In the genomic region with DNA sequence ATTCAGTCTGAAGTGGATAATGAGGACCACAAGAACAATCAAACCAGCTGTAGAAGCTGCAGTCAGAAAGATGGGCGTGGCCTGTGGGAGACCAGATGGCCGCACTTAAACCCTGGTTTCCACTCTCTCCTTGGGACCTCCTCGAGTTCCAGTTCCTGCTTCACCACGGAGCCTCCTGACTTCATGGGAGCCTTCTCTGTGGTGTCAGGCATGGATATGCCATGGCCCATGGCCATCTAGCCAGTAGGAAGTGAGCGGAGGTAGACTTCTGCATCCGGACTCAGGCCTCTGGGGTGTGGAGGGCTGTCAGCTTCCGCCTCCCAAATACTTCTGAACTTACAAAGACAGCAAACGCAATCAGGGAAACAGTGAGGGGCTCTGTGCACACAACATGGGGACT, we compare ENCODE assay signal across 7 mouse cellular contexts.
A peak's percentile ranks its signal among the peaks of the same experiment; 100 is the strongest.
DNase-seq lines count a peak whose midpoint lies in the region; ATAC-seq and TF ChIP-seq lines count a peak whose summit lies in the region.

No protein-coding gene starts in this region.

- no peaks in the 10 kb centered on the region for H3K9me3 ChIP-seq in neural tube, embryonic 13.5 days
- H3K9me3 ChIP-seq in neural tube, embryonic 15.5 days (replicated peaks): no peaks in the 10 kb centered on the region
- no peaks in the 10 kb centered on the region for H3K9me3 ChIP-seq in forebrain, embryonic 12.5 days
- H3K9me3 ChIP-seq in limb, embryonic 15.5 days: no peaks in the 10 kb centered on the region

- TF ChIP-seq POLR2A in small intestine, adult 2 months (IDR thresholded peaks at IDR 0.05; ENCODE audit: low read depth, low read length): no peak

- H3K4me3 ChIP-seq in neural tube, embryonic 13.5 days: no peak overlapping the region
- H3K4me3 ChIP-seq in neural tube, embryonic 15.5 days (replicated peaks): no peak overlapping the region
- no peak overlapping the region for H3K4me3 ChIP-seq in forebrain, embryonic 12.5 days (replicated peaks)
- no peak overlapping the region for H3K4me3 ChIP-seq in limb, embryonic 15.5 days
- H3K4me3 ChIP-seq in small intestine, adult 2 months (ENCODE audit: low read depth, low read length): peak overlapping the region; percentile 15; the same call in 1 of the 2 replicates

- no peak for DNase-seq in embryo, embryonic 10 days (ENCODE audit: low spot score)
- no peak for DNase-seq in retina, embryonic 14.5 days (ENCODE audit: low spot score)

- H3K27me3 ChIP-seq in neural tube, embryonic 13.5 days: no peaks in the 10 kb centered on the region
- H3K27me3 ChIP-seq in neural tube, embryonic 15.5 days (replicated peaks): no peaks in the 10 kb centered on the region
- H3K27me3 ChIP-seq in forebrain, embryonic 12.5 days: no peaks in the 10 kb centered on the region
- H3K27me3 ChIP-seq in limb, embryonic 15.5 days: no peaks in the 10 kb centered on the region
- H3K27me3 ChIP-seq in small intestine, adult 2 months (ENCODE audit: control insufficient read depth, insufficient read depth, low read length): no peaks in the 10 kb centered on the region

- 79% methylated on average over 8 of the region's 8 CpGs for WGBS in neural tube, embryonic 13.5 days
- WGBS in neural tube, embryonic 15.5 days: 84% methylated on average over 8 of the region's 8 CpGs
- 82% methylated on average over 8 of the region's 8 CpGs for WGBS in forebrain, embryonic 12.5 days
- 56% methylated on average over 8 of the region's 8 CpGs for WGBS in limb, embryonic 15.5 days
- 67% methylated on average over 8 of the region's 8 CpGs for WGBS in small intestine, adult 2 months

- no peaks in the 10 kb centered on the region for H3K36me3 ChIP-seq in neural tube, embryonic 13.5 days
- H3K36me3 ChIP-seq in neural tube, embryonic 15.5 days: no peaks in the 10 kb centered on the region
- H3K36me3 ChIP-seq in forebrain, embryonic 12.5 days (replicated peaks): no peaks in the 10 kb centered on the region
- no peaks in the 10 kb centered on the region for H3K36me3 ChIP-seq in limb, embryonic 15.5 days
- no peaks in the 10 kb centered on the region for H3K36me3 ChIP-seq in small intestine, adult 2 months (ENCODE audit: control insufficient read depth, insufficient read depth, low read length)

- no peak overlapping the region for H3K9ac ChIP-seq in neural tube, embryonic 13.5 days
- no peak overlapping the region for H3K9ac ChIP-seq in neural tube, embryonic 15.5 days (replicated peaks)
- H3K9ac ChIP-seq in forebrain, embryonic 12.5 days: no peak overlapping the region
- H3K9ac ChIP-seq in limb, embryonic 15.5 days: no peak overlapping the region

- 0 out of 2 replicates have a peak overlapping the region, but pooled peaks have one; percentile 57 for H3K27ac ChIP-seq in neural tube, embryonic 13.5 days (replicated peaks)
- no peak overlapping the region for H3K27ac ChIP-seq in neural tube, embryonic 15.5 days (replicated peaks)
- 0 out of 2 replicates have a peak overlapping the region, but pooled peaks have one; percentile 36 for H3K27ac ChIP-seq in forebrain, embryonic 12.5 days
- H3K27ac ChIP-seq in limb, embryonic 15.5 days: peak overlapping the region; percentile 68
- H3K27ac ChIP-seq in small intestine, adult 2 months (ENCODE audit: insufficient read depth, low read depth, low read length): peak overlapping the region; percentile 8; the same call in 1 of the 2 replicates

- no peak for ATAC-seq in neural tube, embryonic 13.5 days (ENCODE audit: low read depth)
- ATAC-seq in neural tube, embryonic 15.5 days (ENCODE audit: low FRiP score): no peak
- ATAC-seq in forebrain, embryonic 12.5 days (ENCODE audit: low FRiP score): 0 out of 2 replicates have a peak, but pooled peaks have one; percentile 53
- no peak for ATAC-seq in limb, embryonic 15.5 days (ENCODE audit: insufficient number of reproducible peaks, low FRiP score, low TSS enrichment, low read depth)

- TF ChIP-seq CTCF in small intestine, adult 2 months (IDR thresholded peaks at IDR 0.05; ENCODE audit: extremely low read depth, insufficient read length, insufficient replicate concordance, low read depth, low read length): no peak

- H3K4me2 ChIP-seq in neural tube, embryonic 13.5 days: no peak overlapping the region
- no peak overlapping the region for H3K4me2 ChIP-seq in neural tube, embryonic 15.5 days
- no peak overlapping the region for H3K4me2 ChIP-seq in forebrain, embryonic 12.5 days
- no peak overlapping the region for H3K4me2 ChIP-seq in limb, embryonic 15.5 days

- H3K4me1 ChIP-seq in neural tube, embryonic 13.5 days (replicated peaks): peaks cover 51% of the 10 kb centered on the region
- H3K4me1 ChIP-seq in neural tube, embryonic 15.5 days: peaks cover 56% of the 10 kb centered on the region
- peaks cover 33% of the 10 kb centered on the region for H3K4me1 ChIP-seq in forebrain, embryonic 12.5 days
- peaks cover 41% of the 10 kb centered on the region for H3K4me1 ChIP-seq in limb, embryonic 15.5 days
- H3K4me1 ChIP-seq in small intestine, adult 2 months (ENCODE audit: control insufficient read depth, insufficient read depth, insufficient read length, low read length): peaks cover 6% of the 10 kb centered on the region
